Mouse (Mus musculus) yolk sac, embryonic 10.5 days (tissue): ENCODE measurements at regions not wholly inside any gene's neighbourhood (a gene's known extent, or its start where the extent isn't known, plus 50 kb on each side); places are given as distances from the start of the nearest gene placed in this dataset.
A peak's percentile ranks its signal among the peaks of the same experiment; 100 is the strongest.

Source experiments
- DNase-seq: peaks from one replicate; pipeline ENCODE4 v3.0.0-alpha.2; 2017; ENCODE audit warnings: low spot score

GRCm38 (mm10) chr5:51922973-51923372 lies 267.3 kb downstream of the Dhx15 start:
- DNase-seq: no peak

- DNase-seq: no peak
Observed at GRCm38 (mm10) chr5:51922494-51922893, 267.8 kb downstream of the Dhx15 start.

DNA sequence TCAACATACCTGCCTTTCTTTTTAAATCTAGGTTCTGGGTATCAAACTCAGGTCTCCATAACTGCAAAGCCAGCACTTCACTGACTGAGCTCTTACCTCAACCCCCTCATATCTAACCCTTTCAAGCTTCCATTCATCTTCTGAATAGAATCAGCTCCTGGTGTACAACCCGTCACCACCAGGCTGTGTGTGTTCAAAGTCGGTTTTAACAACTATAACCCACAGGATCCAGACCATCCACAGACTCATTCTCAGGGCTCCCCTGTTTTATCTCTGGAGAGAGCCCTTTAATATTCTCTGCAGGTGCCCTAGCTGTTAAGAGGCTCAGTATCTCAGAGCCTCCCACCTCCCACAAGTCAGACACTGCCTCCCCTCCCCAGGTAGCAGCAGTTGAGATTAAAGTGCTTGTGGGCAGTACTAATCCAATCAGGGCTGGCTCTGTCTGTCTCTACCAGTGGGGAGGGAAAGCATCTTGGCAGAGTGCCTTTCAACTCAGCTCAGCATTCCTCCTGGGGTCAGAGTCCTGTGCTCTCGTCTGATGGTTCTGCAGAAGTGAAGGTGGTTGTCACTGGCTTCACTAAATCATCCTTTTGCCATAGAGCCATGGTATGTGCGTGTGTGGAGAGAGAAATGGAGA lies 272.4 kb downstream of the Dhx15 start:
- DNase-seq: no peak

GRCm38 (mm10) chr5:51914731-51915130 lies 275.6 kb downstream of the Dhx15 start:
- DNase-seq: no peak

- DNase-seq: no peak
Observed at GRCm38 (mm10) chr5:51908861-51909260, 281.5 kb downstream of the Dhx15 start.

DNA sequence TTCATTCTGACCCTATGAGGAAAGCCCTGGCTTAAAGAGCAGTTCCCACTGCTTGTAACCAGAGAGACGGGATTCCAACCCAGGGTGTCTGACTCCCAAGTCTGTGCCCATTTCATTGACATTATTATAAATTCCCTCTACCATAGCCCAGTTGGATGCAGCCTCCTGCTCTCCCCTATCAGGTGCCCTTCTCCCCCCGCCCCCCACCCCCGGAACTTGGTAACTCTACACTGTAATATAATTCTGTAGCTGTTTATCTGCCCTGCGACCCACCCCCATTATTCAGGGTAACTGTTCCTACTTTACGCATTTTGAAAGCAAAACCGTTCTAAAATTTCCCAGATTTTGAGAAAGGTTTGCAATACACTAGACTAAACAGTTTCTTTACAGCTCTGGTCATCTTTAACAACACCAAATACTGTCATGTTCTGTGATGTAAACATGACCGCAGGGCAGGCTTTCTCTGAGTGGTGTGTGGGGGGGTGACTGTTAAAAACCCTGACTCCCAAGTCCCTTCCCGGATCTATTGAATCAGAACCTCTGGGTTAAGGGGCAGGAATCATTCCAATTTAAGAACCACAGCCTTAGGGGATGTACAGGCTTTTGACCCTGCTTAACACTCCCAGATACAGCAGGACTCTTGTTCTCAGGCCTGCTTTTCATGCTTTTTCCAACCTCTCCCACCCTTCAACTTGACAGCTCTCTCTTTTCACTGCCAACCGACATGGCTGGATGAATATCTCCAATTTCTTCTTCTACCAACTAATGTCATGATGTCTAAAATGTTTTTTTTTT lies 283.8 kb downstream of the Dhx15 start:
- peak; percentile 1 for DNase-seq

GRCm38 (mm10) chr5:51894159-51894558 lies 296.2 kb downstream of the Dhx15 start:
- DNase-seq: no peak

GRCm38 (mm10) chr5:51891341-51891740 lies 299.0 kb downstream of the Dhx15 start:
- DNase-seq: no peak

GRCm38 (mm10) chr5:51888404-51888803 lies 301.9 kb downstream of the Dhx15 start:
- no peak for DNase-seq

DNA sequence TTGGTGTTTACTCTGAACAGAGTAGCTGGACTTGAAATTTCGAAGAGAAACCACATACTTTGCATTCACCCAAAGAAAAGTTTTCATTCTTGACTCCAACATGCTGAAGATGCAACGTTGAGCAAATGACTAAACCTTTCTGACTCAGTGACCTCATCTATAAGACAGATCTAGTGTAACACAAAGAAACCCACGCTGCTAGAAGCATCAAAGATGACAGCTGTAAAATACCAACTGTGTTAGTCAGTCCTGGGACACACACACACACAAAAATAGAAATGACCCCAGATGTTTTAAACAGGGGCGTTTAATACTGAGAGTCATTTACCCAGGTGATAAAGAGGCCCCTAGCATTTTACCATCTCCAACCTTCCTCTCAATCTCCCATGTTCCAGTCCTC lies 307.7 kb downstream of the Dhx15 start:
- DNase-seq: no peak

- DNase-seq: no peak
Observed at GRCm38 (mm10) chr5:51882173-51882572, 308.1 kb downstream of the Dhx15 start.

DNA sequence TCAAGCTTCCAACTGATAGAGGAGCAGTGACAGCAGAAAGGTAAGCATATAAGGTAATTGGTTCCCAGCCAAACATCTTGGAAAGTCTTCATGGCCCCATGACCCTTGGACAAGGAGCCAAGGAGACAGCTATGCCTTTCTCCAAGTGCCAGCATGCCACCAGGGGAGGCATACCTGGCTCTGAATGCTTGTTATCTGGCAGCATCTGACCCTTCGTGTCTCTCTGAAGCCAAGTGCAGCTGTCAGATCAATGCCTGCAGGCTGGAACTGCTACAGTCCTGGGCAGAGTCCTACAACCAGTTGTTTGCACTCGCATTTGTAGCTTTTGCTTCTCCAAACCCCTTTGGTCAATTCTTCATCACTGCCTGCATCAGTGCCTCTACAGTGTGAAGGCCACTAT lies 309.3 kb upstream of the Ppargc1a start:
- no peak for DNase-seq

DNA sequence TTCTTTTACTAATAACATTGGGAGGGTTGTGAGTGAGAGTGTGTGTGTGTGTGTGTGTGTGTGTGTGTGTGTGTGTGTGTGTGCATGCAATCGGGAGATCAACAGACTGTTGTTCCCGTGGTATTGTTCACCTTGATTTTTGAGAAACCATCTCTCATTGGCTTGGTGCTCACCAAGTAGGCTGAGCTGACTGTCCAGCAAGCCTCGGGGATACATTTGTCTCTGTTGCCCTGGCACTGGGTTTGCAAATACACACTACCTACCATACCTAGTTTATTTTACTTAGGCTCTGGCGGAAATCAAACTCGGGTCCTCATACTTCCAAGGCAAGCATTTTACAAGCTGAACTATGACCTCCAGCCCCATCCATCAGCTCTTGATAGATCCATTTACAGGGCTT lies 306.0 kb upstream of the Ppargc1a start:
- DNase-seq: no peak

DNA sequence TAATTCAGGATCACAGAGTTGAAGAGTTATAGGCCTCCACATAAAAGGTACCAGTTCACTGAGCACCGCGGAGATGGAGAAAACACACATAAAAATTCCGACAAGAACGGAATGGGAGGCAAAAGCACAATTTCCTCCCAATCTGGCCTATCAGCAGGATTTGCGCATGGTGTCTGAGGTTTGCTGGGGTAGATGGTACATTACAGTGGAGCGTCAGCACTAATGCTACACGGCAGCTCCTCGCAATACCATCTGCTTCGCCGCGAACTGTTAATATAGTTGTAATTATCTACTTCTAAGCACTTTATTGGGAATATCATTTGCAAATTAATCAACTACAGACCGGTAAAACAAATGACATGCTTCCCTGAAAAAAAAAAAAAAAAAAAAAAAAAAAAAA lies 304.2 kb upstream of the Ppargc1a start:
- DNase-seq: no peak

GRCm38 (mm10) chr5:51868223-51868713 lies 300.7 kb upstream of the Ppargc1a start:
- DNase-seq: no peak

GRCm38 (mm10) chr5:51866002-51866401 lies 298.5 kb upstream of the Ppargc1a start:
- DNase-seq: no peak

- no peak for DNase-seq
Observed at GRCm38 (mm10) chr5:51860496-51860895, 293.0 kb upstream of the Ppargc1a start.

- DNase-seq: no peak
Observed at GRCm38 (mm10) chr5:51853456-51854124, 286.1 kb upstream of the Ppargc1a start.

DNA sequence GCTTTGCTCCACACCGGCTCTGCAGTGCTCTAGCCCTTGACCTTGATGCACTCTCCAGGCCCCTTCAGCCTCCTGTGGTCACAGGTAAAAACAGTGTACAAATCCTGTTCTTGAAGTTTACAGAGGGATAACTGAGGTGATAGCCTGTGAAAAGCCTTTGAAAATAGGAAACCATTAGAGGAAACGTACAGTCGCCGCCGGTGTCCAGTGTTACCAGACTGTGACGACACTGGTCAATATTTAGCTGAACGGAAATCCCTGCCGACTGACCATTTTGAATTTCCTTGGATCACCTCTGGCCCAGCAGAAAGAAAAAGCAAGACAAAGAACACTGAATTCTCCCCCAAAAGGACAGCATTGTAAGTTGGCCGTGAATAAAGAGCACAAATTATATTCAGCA lies 282.6 kb upstream of the Ppargc1a start:
- no peak for DNase-seq

DNA sequence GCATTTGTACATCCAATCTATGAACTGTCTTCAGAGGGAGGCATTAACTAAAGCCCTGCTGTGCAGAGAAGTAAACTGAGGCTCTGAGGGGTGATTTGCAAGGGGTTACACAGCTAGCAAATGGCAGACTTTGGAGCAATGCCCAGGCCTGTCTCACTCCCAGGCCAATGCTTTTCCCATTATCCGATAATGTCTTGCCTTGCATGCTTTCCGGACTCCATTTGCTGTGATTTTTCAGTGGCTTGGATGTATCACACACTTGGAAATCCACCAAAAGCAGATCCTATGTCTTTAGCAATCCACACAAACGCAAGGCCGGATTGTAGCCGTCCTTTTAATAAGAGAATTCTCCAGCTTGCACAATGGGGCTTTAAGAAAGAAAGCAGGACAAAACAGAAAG lies 281.7 kb upstream of the Ppargc1a start:
- DNase-seq: no peak

GRCm38 (mm10) chr5:51842189-51842588 lies 274.7 kb upstream of the Ppargc1a start:
- DNase-seq: no peak

DNA sequence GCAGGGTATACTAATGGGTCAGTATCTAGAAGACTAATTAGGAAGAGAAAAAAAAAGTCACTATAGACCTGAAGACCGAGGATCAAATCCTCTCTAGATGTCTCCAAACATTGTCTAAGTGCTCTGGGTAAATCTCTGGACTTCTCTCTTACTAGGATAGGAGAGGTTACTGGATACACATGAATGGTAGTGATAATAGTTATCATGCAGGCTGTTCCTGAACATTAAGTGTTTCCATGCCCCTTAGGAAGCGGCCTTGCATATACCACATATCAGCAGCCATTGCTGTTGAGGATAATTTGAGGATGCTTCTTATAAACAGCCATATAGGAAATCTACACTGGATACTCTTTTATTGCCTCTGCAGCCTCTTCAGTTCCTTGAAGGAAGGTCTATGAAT lies 274.2 kb upstream of the Ppargc1a start:
- no peak for DNase-seq
